Mouse (Mus musculus): ENCODE data around the gene Smad3.
A peak's percentile ranks its signal among the peaks of the same experiment; 100 is the strongest.

The Smad3 gene

DNA sequence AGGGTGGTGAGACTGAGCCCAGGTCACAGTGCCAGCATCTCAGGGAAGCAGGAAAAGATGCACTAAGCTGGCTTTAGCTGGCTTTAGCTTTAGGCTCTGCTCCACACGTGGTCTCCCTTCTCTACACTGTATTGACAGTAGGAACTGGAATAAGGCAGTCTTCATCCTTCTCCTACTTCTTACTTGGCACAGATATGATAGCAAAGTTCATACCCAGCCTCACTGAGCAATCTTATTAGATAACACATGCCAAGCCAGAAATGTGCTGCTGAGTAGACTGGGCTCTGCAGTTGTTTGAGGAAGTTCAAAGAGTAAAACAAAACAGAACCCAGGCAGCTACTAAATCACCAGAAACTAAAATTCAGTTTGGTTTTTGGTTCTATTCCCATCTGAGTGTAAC is 144.2 kb downstream of the Smad3 start:
- DNase-seq, result no peak

DNA sequence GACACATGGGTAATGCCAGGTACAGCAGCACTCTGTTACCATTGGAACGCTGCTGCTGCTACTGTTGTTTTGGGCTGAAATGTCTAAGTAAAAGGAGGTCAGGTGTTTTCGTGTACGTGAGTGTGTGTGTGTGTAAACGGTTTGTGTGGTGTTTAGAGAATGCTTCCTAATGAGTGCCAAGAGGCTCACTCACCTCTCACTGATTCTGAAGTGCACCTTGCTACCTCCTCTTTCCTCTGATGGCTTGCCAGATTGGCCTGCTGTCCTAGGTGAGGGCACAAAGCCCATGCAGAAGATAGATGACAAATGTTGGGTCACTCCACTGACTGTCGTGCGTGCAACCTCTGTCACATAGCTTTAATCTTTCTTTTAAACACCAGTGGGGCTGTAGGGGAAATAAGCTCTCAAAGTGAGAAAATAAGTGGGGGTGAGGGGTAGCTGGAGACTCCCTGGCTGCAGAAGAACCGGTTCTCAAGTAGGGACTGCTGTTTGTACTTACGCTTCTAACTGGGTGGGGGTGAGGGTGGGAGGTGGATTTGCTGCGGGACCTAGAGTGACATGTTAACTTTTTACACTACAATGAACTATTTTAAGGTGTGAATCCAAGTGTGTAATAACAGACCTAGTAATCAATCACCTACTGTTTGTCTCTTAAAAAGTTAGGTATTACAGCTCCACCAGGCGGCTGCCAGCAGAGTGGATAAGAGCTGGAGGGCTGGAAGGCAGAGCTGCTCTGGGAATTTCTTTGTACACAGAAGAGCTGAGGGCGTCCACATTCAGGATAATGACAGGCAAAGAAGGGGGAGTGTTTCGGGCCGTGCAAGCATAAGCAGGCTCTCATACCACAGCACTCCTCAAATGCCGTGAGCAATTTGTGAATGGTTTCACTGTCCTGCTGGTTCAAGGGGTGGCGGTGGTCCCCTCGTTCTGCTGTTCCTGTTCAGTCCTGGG is 145.0 kb downstream of the Smad3 start:
- DNase-seq, result peak; percentile 52

DNA sequence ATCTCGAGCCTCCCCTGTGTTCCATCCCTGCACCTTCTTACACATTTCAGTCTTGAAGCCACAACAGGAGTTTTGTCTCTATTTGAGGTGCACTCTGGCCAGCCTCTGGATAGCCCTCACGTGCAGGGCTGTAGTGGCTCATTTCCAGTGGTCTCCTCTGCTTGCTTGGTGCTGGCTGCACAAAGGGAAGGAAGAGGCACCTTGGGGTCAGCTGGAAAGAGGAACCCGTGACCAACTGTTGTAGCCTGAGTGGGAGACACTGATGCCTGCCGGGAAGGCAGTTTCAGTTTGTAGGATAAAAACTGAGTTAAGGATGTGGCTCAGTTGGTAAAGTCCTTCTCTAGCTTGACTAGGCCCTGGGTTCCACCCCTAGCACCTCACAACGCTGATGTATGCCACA is 145.8 kb downstream of the Smad3 start:
- DNase-seq, result no peak

DNA sequence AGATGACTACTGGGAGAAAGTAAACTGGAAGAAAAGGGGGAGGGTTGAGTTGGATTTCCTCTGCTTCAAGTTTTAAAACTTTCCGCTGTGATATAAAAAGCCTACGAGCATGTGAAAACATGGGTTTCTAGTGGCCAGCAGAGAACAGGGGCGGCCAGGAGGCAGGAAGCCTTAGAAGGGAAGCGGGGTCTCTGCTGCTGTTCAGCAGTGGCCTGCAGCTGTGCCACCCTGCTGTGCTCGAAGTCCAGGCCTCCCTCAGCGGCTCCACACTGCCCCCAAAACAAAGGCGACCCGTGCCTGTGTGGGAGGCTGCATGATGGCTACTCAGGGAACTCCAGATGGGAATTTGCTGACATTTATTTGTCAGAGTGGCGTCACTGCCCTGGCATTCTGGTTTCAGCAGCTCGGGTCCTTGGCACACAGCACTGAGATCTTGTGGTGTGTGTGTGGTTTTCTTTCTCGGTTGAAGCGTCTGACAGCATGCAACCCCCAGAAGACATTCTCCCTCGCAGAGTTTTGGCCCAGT is 146.9 kb downstream of the Smad3 start:
- no peak for DNase-seq

DNA sequence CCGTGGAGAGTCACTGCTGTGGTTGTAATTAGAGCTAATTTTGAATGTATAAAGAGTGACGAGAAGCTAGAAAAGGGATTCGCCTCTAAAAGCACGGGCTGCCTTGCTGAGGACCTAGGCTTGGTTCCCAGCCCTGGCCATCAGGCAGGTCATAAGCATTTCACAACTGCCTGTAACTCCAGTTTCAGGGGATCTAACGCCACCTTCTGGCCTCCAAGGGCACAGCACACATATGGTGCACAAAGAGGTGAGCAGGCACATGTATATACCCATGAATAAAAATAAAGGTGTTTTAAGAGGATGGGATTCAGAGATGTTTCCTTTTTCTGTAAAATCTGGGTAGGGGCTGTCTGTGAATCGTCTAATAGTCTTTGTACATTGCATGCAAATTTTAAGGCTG is 147.6 kb downstream of the Smad3 start:
- no peak for DNase-seq

DNA sequence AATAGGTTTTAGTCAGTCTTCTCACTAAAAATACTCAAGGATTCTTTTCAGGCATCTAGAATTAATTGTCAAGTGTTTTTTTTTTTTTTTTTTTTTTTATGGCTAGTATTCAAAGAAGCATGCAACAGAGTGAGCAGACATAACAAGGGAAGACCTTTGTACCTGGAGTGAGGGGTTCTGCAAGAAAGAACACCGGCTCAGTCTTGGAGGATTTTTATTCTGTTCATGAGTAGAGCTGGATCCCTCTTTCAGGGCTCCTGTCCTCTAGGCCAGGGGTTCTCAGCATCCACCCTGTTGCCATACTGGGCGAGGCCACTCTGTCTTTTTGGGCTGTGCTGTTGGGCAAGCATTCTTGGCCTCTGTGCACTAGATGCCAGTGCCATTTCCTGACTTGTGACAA is 148.0 kb downstream of the Smad3 start:
- no peak for DNase-seq

DNA sequence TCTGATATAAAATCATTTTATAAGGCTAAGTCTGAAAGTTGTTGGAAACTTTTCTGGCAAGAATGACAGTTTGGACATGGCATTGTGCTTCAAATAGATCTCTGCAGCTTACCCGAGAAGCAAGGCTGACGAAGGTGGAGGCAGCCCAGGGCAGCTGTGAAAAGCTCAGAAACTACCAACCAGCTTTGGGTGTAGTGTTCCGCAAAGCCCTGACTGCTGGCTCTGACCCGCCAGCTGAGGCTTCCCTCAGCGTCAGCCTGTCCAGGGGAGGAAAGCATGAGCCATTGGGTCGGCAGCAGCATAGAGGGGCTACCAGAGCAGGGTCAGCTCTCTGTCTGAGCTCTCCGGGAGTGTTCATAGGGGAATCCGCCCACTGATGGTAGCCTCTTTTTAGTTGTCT is 148.5 kb downstream of the Smad3 start:
- no peak for DNase-seq

DNA sequence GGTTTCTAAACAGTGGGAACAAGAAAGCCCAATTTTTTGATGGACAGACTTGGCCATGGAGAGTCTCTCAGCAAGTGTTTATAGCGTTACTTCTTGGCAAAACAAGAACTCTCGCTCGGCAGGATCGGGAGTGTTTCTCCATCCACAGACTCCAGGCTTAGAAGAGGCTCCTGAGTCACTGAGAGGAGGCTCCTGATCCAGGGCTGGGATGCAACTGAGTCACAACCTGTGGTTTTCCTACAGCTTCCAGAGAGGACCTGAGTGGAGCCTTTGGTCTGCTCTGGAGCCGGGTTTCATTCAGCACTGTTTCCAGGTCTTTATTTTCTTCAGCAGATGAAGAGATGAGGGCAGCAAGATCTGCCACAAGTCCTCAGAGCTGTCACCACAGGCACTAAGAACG is 149.8 kb downstream of the Smad3 start:
- no peak for DNase-seq

DNA sequence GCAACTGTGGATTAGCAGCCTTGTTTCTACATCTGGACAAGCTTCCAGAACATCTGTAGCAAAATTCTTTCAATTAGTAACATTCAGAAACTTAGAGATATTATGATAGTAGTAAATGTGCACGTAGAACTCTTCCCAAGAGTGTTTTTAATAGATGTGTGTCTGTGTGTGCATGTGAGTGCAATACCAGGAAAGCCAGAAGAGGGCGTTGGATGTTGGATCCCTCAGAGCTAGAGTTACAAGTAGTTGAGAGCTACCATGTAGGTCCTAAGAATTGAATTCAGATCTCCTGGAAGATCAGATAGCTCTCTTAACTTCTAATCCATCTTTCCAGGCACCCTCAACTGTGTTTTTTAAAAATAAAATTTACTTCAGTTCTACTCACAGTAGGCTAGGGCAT is 151.2 kb downstream of the Smad3 start:
- DNase-seq, result no peak

DNA sequence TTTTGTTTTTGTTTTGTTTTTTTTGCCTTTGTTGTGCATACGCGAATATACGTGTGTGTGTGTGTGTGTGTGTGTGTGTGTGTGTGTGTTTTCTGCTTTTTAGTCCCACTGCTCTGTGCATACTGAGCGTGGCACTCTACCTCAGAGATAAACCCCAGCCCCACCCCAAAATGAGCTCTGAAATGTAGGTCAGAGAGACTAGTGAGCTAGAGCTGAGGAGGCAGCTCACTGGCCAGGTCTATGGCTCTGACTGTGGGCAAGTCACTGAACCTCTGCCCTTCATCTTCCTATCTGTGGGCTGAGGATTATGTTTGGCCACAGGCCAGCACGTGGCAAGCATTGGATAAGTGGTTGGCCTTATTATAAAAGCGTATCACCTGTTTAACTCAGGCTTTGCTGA is 153.9 kb downstream of the Smad3 start:
- peak; percentile 46 for DNase-seq

DNA sequence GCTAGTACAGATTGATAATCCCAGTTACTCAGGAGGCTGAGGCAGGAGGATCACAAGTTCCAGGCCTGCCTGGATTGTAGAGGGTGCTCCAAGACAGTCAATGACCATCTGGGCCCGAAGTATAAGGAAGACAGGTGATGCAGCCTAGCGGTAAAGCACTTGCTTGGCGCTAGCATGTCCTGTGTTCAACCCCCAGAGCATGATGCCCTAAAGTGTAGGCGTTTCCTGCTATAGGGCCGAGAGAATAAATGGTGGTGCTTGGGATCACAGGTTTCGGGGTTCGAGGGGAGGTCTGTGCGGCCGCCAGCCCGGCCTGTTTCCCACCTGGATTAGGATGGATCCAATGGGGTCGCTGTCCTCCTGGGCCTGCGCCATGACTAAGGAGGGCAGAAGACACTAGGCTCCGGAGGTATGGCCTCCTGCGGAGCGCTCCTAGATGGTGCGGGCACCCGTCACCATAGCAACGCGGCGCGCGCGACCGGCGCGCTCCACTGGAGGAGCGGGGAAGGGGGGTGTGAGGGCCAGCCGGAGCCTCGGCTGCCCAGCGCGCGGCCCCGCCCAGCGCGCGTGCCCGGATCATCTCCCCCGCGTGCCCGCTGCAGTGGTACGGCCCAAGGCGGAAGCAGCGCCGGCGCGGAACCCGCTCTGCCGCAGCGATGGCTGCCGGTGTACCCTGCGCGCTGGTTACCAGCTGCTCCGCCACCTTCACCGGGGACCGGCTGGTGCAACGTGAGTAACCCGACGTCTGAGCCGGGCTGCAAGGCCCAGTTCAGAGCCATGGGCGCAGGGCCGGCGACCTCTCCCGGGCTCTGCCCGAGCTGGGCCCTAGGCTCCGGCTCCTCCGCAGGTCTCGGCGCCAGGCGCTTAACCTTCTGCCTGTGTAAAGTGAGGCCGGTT is 155.5 kb downstream of the Smad3 start, which contains the start of the genes Iqch and Aagab:
TSS of gene Iqch (minus strand) at position 451 of the 897 bp plus-strand sequence.
TSS of gene Aagab (plus strand) at position 618 of the 897 bp plus-strand sequence.
- peak; percentile 97 for DNase-seq

Data from cerebellum, adult 9-11 months (tissue).